Mouse (Mus musculus): ENCODE results near the gene Slc30a5.

DNA sequence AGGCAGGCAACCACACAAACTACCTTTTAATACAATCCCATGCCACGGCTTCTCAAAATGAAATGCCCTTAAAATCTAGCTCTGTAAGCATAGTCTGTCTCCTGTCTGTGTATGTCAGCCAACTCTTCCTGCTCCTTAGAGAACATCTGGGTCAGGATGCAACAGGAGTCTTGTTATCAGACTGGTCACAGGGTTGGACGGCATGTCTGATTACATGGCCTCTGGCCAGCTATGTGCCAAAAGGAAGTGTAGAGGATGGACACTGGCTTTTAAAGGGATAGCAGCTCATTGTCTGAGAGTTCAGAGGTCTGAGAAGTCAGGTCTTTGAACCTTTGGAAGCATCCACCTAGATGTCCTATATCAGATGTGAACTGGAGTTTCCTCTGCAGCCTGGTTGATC, 77.9 kb downstream of the Slc30a5 start:
- TF ChIP-seq CTCF (IDR thresholded peaks at IDR 0.05) (no peak), POLR2A (IDR thresholded peaks at IDR 0.05; ENCODE audit: insufficient read depth, low read depth, low read length) (no peak)

All from heart, adult 2 months (tissue).